Mouse (Mus musculus) kidney, postnatal 0 days (tissue): ENCODE results near the gene Gm4846. TPM values are rescaled to one million over a fixed set of nuclear protein-coding genes. Genes with fewer than 3 reads are reported as not detected.

ENCODE experiments used
- ATAC-seq: fragments of 200-750 bp; cut with Nextera tagmentation; replicated peaks from 2 replicates; pipeline ENCODE4 v1.8.0; 2017; ENCODE audit warnings: low read depth, moderate number of reproducible peaks, moderate TSS enrichment, moderate library complexity; ENCODE audit not compliant: low FRiP score
- DNase-seq: peaks from one replicate; pipeline ENCODE4 v3.0.0-alpha.2; 2016; ENCODE audit warnings: low spot score
- H3K27ac ChIP-seq: fragments of 300-500 bp; sonication (generic); 2 replicates; pipeline ENCODE4 v1.5.1; 2014; ENCODE audit warnings: mild to moderate bottlenecking
- H3K27me3 ChIP-seq: fragments of 300-500 bp; sonication (generic); 2 replicates; pipeline ENCODE4 v1.6.1; 2014; ENCODE audit warnings: low read length, mixed read lengths; ENCODE audit not compliant: insufficient read depth
- H3K36me3 ChIP-seq: fragments of 300-500 bp; sonication (generic); 2 replicates; pipeline ENCODE4 v1.6.1; 2014; ENCODE audit warnings: low read length, mixed read lengths; ENCODE audit not compliant: insufficient read depth
- H3K4me1 ChIP-seq: fragments of 300-500 bp; sonication (generic); replicated peaks from 2 replicates; pipeline ENCODE4 v1.6.1; 2014; ENCODE audit warnings: antibody characterized with exemption, low read length, mixed read lengths; ENCODE audit not compliant: insufficient read depth
- H3K4me2 ChIP-seq: fragments of 300-500 bp; sonication (generic); 2 replicates; pipeline ENCODE4 v1.6.1; 2014; ENCODE audit warnings: mild to moderate bottlenecking, low read length, moderate library complexity, mixed read lengths
- H3K4me3 ChIP-seq: fragments of 300-500 bp; sonication (generic); replicated peaks from 2 replicates; pipeline ENCODE4 v1.5.1; 2014; ENCODE audit warnings: low read depth, low read length
- H3K9ac ChIP-seq: fragments of 300-500 bp; sonication (generic); 2 replicates; pipeline ENCODE4 v1.6.1; 2014; ENCODE audit warnings: low read depth, low read length
- H3K9me3 ChIP-seq: fragments of 300-500 bp; sonication (generic); replicated peaks from 2 replicates; pipeline ENCODE4 v1.6.1; 2016; ENCODE audit warnings: low read length, inconsistent platforms, mixed read lengths
- CTCF ChIP-seq: IDR thresholded peaks from 2 replicates; pipeline ENCODE4 v1.5.1; 2016; ENCODE audit warnings: antibody characterized with exemption, low read depth, mild to moderate bottlenecking, moderate library complexity
- WGBS: fragments of 180-500 bp; shearing (Covaris S2); extraction: QIAGEN DNeasy Blood & Tissue Kit; methylation state at CpG from one replicate; pipeline ENCODE4 v1.1.7; 2014; 5-methylcytosine and 5-hydroxymethylcytosine counted together
- polyA plus RNA-seq: library from polyadenylated mRNA; unstranded; fragments of >200 nt; fragmentation: Nextera tagmentation; extraction: Ambion mirVana; gene quantifications from 2 replicates; pipeline ENCODE4 v1.2.1, GENCODE M21; 2015

Gm4846 gene
- polyA plus RNA-seq, 1 experiment from 2014 or later = not detected

GRCm38 (mm10) chr1:166467172-166467571 is 30.2 kb downstream of the Gm4846 start:
- Histone ChIP-seq H3K4me1 (no peaks in the 10 kb centered on the region), H3K4me3 (no peak overlapping the region), H3K4me2 (no peak overlapping the region), H3K27me3 (no peaks in the 10 kb centered on the region), H3K36me3 (no peaks in the 10 kb centered on the region), H3K9me3 (no peaks in the 10 kb centered on the region), H3K9ac (no peak overlapping the region), H3K27ac (no peak overlapping the region)
- DNase-seq (no peak), ATAC-seq (no peak)
- TF ChIP-seq CTCF = no peak
- 87% methylated on average over 3 of the region's 3 CpGs for WGBS

DNA sequence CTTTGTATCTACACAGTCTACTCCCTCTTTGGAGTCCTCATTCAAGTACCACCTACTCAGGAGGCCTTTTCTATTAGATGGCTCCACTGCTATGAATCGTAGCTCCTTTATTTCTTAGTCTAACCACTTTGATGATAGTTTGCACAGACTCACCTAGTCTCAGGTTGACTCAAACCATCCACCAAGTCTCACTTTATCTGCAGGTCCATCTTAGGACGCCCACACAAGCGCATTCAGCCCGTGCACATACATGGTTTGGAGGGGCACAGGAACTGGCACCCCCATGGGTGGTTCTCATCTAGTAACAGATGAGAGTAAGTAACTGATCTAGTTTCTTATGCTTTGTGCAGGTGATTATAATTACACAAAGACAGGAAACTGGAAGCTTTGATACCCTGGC is 34.8 kb downstream of the Gm4846 start:
- TF ChIP-seq CTCF = no peak
- Histone ChIP-seq H3K4me2 (no peak overlapping the region), H3K9me3 (no peaks in the 10 kb centered on the region), H3K4me3 (no peak overlapping the region), H3K9ac (no peak overlapping the region), H3K27me3 (no peaks in the 10 kb centered on the region), H3K27ac (no peak overlapping the region), H3K4me1 (no peaks in the 10 kb centered on the region), H3K36me3 (no peaks in the 10 kb centered on the region)
- no peak for ATAC-seq
- no peak for DNase-seq
- 91% methylated on average over 4 of the region's 4 CpGs for WGBS

DNA sequence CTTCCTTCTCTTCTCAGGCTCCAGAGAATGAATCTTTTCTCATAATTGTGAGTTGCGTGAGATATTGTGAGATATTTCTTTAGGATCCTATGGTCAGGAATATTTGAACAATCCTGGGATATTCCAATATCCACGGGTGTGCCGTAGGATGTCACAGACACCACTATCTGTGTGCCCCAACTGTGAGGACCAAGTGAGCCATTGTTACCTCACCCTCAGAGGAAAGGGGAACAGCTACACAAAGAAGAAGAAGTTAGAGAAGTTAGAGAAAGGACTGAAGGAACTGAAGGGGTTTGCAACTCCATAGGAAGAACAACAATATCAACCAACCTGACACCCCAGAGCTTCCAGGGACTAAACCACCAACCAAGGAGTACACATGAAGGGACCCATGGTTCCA is 55.4 kb downstream of the Gm4846 start:
- Histone ChIP-seq H3K27ac (no peak overlapping the region), H3K4me1 (no peaks in the 10 kb centered on the region), H3K9ac (no peak overlapping the region), H3K27me3 (no peaks in the 10 kb centered on the region), H3K36me3 (no peaks in the 10 kb centered on the region), H3K9me3 (no peaks in the 10 kb centered on the region), H3K4me2 (no peak overlapping the region), H3K4me3 (no peak overlapping the region)
- ATAC-seq = no peak
- 89% methylated on average over 3 of the region's 3 CpGs for WGBS
- no peak for DNase-seq
- TF ChIP-seq CTCF = no peak

DNA sequence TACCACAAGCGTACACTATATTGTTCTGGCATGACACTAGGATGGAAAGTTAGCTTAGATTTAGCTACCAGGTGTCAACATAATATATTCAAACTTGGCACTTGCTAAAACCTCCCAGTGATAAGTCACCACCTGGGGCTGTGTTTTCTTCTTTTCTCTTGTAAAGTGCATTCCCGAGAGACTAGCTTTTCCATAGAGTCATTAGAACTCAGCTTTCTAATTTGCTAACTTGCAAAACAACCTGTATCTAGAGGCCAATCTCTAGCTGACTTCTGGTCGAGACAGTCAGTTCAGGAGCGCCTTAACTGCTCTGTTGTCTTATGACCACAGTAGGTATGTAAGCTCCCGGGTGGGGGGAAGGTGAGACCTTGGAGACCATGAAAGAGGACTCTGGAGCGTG is 58.0 kb downstream of the Gm4846 start:
- Histone ChIP-seq H3K27ac (no peak overlapping the region), H3K4me2 (no peak overlapping the region), H3K27me3 (no peaks in the 10 kb centered on the region), H3K36me3 (no peaks in the 10 kb centered on the region), H3K4me1 (no peaks in the 10 kb centered on the region), H3K4me3 (no peak overlapping the region), H3K9ac (no peak overlapping the region), H3K9me3 (no peaks in the 10 kb centered on the region)
- no peak for TF ChIP-seq CTCF
- ATAC-seq = no peak
- no peak for DNase-seq
- WGBS = 59% methylated on average over 6 of the region's 6 CpGs

Other genes starting within 250 kb of the Gm4846 start
- 3.1 and 3.2 TPM in 2 replicates for gene Ildr2, start 243.4 kb downstream of the Gm4846 start, polyA plus RNA-seq
- 40.9 and 42.6 TPM in 2 replicates for gene Tada1, start 118.5 kb downstream of the Gm4846 start, polyA plus RNA-seq
- 7.3 and 7.7 TPM in 2 replicates for gene Pogk, start 87.7 kb downstream of the Gm4846 start, polyA plus RNA-seq
- gene Gm4847, start 150.1 kb upstream of the Gm4846 start, polyA plus RNA-seq = not detected in 2 replicates
- gene Fmo9, start 184.3 kb upstream of the Gm4846 start, polyA plus RNA-seq = 0.05 TPM in 1 of 2 replicates, not detected in the other